Mouse (Mus musculus): ENCODE measurements around the gene Pigk.

Gene Pigk

GRCm38 (mm10) chr3:152733011-152733410 lies 19.1 kb downstream of the Pigk start:
- DNase-seq: no peak

- no peak for DNase-seq
Observed at GRCm38 (mm10) chr3:152733513-152733912, 19.6 kb downstream of the Pigk start.

DNA sequence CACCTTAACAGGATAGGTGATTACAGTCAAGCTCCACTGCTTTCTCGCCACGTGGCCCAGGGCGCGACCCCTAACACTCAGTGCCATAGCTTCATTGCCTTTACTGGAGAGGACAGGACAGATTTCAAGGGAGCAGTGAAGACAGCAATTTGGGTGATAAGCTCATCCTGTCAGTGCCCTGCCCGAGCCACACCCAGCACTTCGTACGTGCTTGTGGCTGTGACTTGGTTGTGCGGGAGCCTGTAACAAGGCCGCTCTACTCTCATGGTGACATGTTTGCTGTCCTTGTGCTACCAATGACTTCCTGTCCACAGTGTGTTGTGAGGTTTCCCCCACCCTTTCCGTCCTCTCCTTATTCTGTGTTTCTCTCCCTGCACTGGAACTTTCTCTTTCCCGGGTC lies 20.2 kb downstream of the Pigk start:
- DNase-seq: no peak

GRCm38 (mm10) chr3:152735601-152736250 lies 21.8 kb downstream of the Pigk start:
- DNase-seq: no peak

DNA sequence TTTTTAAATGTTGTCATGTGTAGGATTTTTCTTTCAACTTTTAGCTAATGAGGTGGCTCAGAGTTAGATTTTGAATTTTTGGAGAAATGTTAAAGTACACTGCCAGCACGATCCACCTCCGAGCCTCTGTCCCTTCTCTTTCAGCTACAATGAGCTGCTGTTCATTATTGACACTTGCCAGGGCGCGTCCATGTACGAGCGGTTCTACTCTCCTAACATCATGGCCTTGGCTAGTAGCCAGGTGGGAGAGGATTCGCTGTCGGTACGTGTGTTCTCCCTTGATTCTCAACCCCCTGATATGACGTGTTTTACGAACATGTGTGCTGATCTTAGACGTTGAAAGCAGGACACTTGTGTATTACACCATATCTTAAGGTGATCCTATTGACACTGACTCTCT lies 30.4 kb downstream of the Pigk start:
- DNase-seq: no peak

- no peak for DNase-seq
Observed at GRCm38 (mm10) chr3:152745611-152746010, 31.7 kb downstream of the Pigk start.

DNA sequence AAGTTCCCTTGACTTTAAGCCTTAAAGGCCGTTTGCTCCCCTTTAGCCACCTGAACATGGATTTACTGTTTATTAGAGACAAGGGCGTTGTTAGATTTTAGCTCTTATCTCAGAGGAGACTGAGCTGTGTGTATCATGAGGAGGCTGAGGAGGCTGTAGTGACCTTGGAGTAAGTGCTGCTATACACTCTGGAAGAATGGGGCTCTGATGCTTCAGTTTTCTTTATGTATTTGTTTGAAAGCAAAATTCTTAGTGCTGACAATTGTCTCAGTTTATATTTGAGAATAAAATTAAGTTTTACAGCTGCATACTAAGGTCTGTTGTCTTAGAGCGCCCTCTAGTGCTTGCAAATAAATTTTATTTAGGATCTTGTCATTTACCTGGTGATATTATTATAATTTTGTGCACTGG lies 35.6 kb downstream of the Pigk start:
- DNase-seq: peak; percentile 45

GRCm38 (mm10) chr3:152749881-152750280 lies 36.0 kb downstream of the Pigk start:
- no peak for DNase-seq

GRCm38 (mm10) chr3:152752911-152753310 lies 39.0 kb downstream of the Pigk start:
- DNase-seq: no peak

DNA sequence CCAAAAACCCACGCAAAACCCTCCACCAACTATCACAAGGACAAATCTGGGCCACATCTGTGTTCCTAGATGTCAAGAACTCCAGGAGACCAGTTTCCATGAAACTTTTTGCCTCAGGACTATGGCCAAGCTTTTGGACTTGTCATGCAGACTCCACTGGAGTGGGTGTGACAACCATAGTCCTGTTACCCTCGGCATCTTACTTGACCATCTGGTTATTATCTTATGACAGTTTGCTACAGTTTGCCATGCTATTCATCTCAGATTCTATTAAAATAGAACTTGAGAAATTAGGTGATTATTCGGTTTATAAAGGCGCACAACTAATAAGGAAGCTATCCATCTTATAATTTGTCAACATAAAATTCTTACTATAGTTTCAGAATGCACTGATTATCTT lies 39.4 kb downstream of the Pigk start:
- DNase-seq: no peak

- DNase-seq: no peak
Observed at GRCm38 (mm10) chr3:152753920-152754764, 40.2 kb downstream of the Pigk start.

DNA sequence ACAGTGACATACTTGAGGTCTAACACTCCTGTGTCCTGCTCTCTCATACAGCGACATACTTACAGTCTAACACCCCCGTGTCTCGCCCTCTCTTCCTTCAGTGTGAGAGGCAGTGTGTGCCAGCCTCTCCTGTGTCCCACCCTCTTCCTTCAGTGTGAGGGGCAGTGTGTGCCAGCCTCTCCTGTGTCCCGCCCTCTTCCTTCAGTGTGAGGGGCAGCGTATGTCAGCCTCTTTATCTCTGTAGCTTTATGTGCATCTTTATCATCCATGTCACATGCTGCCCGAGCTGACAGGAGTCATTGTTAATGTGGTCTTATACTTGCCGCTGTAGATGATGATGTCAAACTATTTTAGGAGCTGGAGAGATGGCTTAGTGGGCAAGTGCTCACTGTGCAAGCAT lies 41.6 kb downstream of the Pigk start:
- DNase-seq: no peak

DNA sequence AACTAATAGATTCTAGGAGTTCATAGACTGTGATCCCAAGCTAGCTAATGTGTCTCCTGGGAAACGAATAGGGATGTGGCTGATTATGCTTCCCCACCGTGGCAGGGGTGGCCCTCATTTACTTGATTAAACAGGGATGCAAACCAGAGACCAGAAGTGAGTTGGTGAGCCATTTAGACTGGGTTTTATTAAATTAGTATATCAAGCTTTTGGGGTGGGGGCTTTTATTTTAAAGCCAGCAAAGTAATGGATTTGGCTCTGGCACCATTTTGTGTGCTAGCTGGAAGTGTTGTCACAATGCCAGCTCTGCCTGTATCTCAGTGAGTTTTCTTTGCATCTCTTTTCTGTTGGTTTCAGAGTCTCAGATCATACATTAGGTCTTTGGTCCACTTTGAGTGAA lies 43.0 kb downstream of the Pigk start:
- DNase-seq: no peak

GRCm38 (mm10) chr3:152757464-152758393 lies 43.8 kb downstream of the Pigk start:
- no peak for DNase-seq

- DNase-seq: no peak
Observed at GRCm38 (mm10) chr3:152758500-152759032, 44.7 kb downstream of the Pigk start.

- DNase-seq: peak; percentile 61
Observed at GRCm38 (mm10) chr3:152761116-152761515, 47.2 kb downstream of the Pigk start.

GRCm38 (mm10) chr3:152761661-152762060 lies 47.8 kb downstream of the Pigk start:
- DNase-seq: no peak

DNA sequence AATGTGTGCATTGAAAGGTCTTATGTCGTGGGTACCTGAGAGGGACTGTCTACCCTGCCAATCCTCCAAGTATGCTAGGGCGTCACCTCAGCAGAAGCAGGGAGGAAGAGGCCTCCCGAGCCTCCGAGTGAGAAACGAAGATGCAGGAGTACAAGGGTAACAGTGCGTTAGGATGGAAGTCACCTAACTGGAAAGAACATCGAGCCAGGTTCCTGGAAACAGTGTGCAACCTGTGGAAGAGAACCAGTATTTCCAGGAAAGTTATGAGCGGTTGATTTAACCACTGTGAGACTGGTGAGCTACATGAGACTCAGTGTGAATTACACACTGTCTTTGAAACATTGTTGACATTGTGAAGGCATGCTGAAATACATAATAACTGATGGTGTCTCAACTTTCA lies 48.4 kb downstream of the Pigk start:
- DNase-seq: no peak

GRCm38 (mm10) chr3:152763139-152763882 lies 49.4 kb downstream of the Pigk start:
- DNase-seq: peak; percentile 74

DNA sequence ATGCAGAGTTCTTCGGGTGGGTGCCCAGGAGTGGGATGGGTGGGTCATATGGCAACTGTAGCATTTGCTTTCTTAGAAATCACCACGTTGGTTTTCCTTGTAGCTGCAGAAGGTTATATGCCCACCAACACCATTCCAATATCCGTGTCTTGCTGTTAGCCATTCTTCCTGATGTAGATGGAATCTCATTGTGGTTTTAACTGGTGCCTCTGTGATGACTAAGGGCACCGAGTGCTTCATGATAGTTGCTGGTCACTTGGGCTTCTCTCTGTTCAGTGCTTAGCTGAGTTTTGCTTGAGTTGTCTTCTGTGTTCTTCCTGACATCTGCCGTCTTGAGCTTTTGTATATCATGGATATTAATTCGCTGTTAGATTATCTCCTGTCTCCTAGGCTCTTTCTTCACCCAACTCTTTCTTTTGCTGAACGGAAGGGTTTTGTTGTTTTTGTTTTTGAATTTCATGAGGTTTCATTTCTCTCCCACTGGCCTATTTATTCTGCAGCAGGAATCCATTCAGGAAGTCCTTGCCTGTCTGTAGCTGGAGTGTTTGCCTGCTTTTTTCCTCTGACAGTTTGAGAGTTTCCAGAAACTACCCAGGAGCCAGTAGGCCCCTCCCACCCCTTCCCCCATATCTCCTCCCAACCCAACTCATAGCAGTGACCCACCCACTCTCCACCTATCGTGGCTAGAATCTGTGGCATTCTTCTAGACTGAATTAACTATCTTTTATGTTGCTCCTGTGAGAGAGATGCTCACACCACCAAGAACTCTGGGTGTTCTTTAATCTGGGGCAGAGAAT lies 50.8 kb downstream of the Pigk start:
- DNase-seq: no peak

- no peak for DNase-seq
Observed at GRCm38 (mm10) chr3:152767485-152767884, 53.6 kb downstream of the Pigk start.
